Mouse (Mus musculus): ENCODE measurements at regions not wholly inside any gene's neighbourhood (a gene's known extent, or its start where the extent isn't known, plus 50 kb on each side); places are given as distances from the start of the nearest gene placed in this dataset.
"Not testable (repeated sequence)": the region's sequence is repeated elsewhere in the genome, so short reads cannot be mapped to it uniquely, and the experiment has no call there.

DNA sequence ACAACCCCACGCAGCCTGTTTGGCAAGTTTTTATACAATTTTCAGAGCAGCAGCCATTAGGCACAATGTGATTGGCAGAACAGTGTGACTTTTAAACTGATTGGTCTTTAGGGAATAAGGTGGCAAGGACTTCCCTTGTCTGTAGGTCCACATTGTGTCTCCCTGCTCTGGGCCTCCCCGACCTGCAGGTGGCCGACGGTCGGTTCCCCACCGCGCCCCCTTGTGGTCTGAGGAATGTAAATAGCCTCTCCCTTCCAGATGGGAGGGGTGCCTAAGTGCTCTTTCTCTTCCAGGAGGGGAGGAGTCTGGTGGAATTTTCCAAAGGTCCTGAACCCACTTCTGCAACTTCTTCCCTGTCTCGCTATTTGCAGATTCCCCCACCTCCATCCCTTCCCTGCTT, 52.5 kb upstream of the Prr5 start:
- H3K4me2 ChIP-seq (replicated peaks; ENCODE audit: low read depth, low read length); H3K27ac ChIP-seq (ENCODE audit: low read depth, low read length); H3K9me3 ChIP-seq (ENCODE audit: control insufficient read depth, low read length); ATAC-seq (ENCODE audit: low FRiP score); H3K4me3 ChIP-seq (ENCODE audit: low read depth, low read length); H3K36me3 ChIP-seq (ENCODE audit: control insufficient read depth, insufficient read depth, low read length); H3K27me3 ChIP-seq (ENCODE audit: control insufficient read depth, insufficient read depth, low read length); H3K9ac ChIP-seq (ENCODE audit: low read depth, low read length); H3K4me1 ChIP-seq (replicated peaks; ENCODE audit: control insufficient read depth, insufficient read depth, low read length): not testable (repeated sequence)
- WGBS, result 11% methylated on average over 8 of the region's 8 CpGs
- DNase-seq (ENCODE audit: low spot score), result peak; percentile 80

GRCm38 (mm10) chr15:84613536-84614527, 55.6 kb upstream of the Prr5 start:
- H3K4me3 ChIP-seq (ENCODE audit: low read depth, low read length), result no peak overlapping the region
- H3K36me3 ChIP-seq (ENCODE audit: control insufficient read depth, insufficient read depth, low read length), result no peaks in the 10 kb centered on the region
- 55% methylated on average over 17 of the region's 17 CpGs for WGBS
- peak; percentile 95 for DNase-seq (ENCODE audit: low spot score)
- H3K9ac ChIP-seq (ENCODE audit: low read depth, low read length), result no peak overlapping the region
- H3K9me3 ChIP-seq (ENCODE audit: control insufficient read depth, low read length), result no peaks in the 10 kb centered on the region
- ATAC-seq (ENCODE audit: low FRiP score), result peak; percentile 32; the same call in 1 of the 2 replicates
- H3K27me3 ChIP-seq (ENCODE audit: control insufficient read depth, insufficient read depth, low read length), result peaks cover 3% of the 10 kb centered on the region; the same call in 1 of the 2 replicates
- no peak overlapping the region for H3K4me2 ChIP-seq (replicated peaks; ENCODE audit: low read depth, low read length)
- peaks cover 3% of the 10 kb centered on the region; the same call in 1 of the 2 replicates for H3K4me1 ChIP-seq (replicated peaks; ENCODE audit: control insufficient read depth, insufficient read depth, low read length)
- H3K27ac ChIP-seq (ENCODE audit: low read depth, low read length), result no peak overlapping the region

DNA sequence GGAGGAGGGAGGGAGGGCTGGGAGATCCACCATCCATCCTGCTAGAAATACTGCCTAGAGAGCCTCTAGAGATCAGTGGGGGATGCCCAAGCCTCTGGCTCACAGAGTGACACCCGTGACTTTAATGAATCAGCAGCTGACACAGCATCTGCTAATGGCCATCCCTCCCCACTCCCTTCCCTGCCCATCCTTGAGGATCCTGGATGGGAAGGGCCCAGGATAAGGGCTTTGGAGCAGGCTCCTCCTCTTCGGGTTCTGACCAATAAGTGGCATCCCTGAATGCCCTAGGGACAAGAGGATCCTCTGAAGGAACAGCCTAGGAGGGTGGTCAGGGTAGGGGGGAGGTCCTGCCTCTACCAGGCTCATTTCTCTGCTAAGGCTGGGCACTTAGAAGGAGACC, 55.3 kb upstream of the Rtl6 start:
- ATAC-seq (ENCODE audit: low FRiP score) (peak; percentile 58), DNase-seq (ENCODE audit: low spot score) (no peak)
- Histone ChIP-seq H3K36me3 (ENCODE audit: control insufficient read depth, insufficient read depth, low read length) (no peaks in the 10 kb centered on the region), H3K4me1 (replicated peaks; ENCODE audit: control insufficient read depth, insufficient read depth, low read length) (peaks cover 3% of the 10 kb centered on the region; the same call in 1 of the 2 replicates), H3K27me3 (ENCODE audit: control insufficient read depth, insufficient read depth, low read length) (peaks cover 3% of the 10 kb centered on the region; the same call in 1 of the 2 replicates), H3K4me3 (ENCODE audit: low read depth, low read length) (no peak overlapping the region), H3K9me3 (ENCODE audit: control insufficient read depth, low read length) (no peaks in the 10 kb centered on the region), H3K9ac (ENCODE audit: low read depth, low read length) (no peak overlapping the region), H3K27ac (ENCODE audit: low read depth, low read length) (no peak overlapping the region), H3K4me2 (replicated peaks; ENCODE audit: low read depth, low read length) (no peak overlapping the region)
- WGBS, result 23% methylated on average over 2 of the region's 2 CpGs

- Histone ChIP-seq H3K4me1 (replicated peaks; ENCODE audit: control insufficient read depth, insufficient read depth, low read length) (no peaks in the 10 kb centered on the region), H3K27me3 (ENCODE audit: control insufficient read depth, insufficient read depth, low read length) (peaks cover under 1% of the 10 kb centered on the region; the same call in 1 of the 2 replicates), H3K9me3 (ENCODE audit: control insufficient read depth, low read length) (no peaks in the 10 kb centered on the region), H3K4me2 (replicated peaks; ENCODE audit: low read depth, low read length) (no peak overlapping the region), H3K9ac (ENCODE audit: low read depth, low read length) (no peak overlapping the region), H3K27ac (ENCODE audit: low read depth, low read length) (no peak overlapping the region), H3K36me3 (ENCODE audit: control insufficient read depth, insufficient read depth, low read length) (no peaks in the 10 kb centered on the region), H3K4me3 (ENCODE audit: low read depth, low read length) (no peak overlapping the region)
- ATAC-seq (ENCODE audit: low FRiP score), result no peak
- no peak for DNase-seq (ENCODE audit: low spot score)
- 67% methylated on average over 15 of the region's 15 CpGs for WGBS
Observed at GRCm38 (mm10) chr15:84609825-84610442, 52.3 kb upstream of the Rtl6 start.

- Histone ChIP-seq H3K36me3 (ENCODE audit: control insufficient read depth, insufficient read depth, low read length) (no peaks in the 10 kb centered on the region), H3K4me2 (replicated peaks; ENCODE audit: low read depth, low read length) (no peak overlapping the region), H3K9me3 (ENCODE audit: control insufficient read depth, low read length) (no peaks in the 10 kb centered on the region), H3K4me3 (ENCODE audit: low read depth, low read length) (no peak overlapping the region), H3K27ac (ENCODE audit: low read depth, low read length) (no peak overlapping the region), H3K4me1 (replicated peaks; ENCODE audit: control insufficient read depth, insufficient read depth, low read length) (no peaks in the 10 kb centered on the region), H3K9ac (ENCODE audit: low read depth, low read length) (no peak overlapping the region), H3K27me3 (ENCODE audit: control insufficient read depth, insufficient read depth, low read length) (no peaks in the 10 kb centered on the region)
- WGBS, result 87% methylated on average over 5 of the region's 5 CpGs
- ATAC-seq (ENCODE audit: low FRiP score) (no peak), DNase-seq (ENCODE audit: low spot score) (no peak)
Observed at GRCm38 (mm10) chr15:84609063-84609462, 51.4 kb upstream of the Rtl6 start.

All from hindbrain, embryonic 11.5 days (tissue).